Mouse (Mus musculus) embryonic facial prominence, embryonic 11.5 days (tissue): ENCODE results near the gene Sbk3. TPM values are rescaled to one million over a fixed set of nuclear protein-coding genes. Genes with fewer than 3 reads are reported as not detected.

Experiments used
- ATAC-seq: fragments of 200-750 bp; cut with Nextera tagmentation; replicated peaks from 2 replicates; pipeline ENCODE4 v1.8.0; 2017; ENCODE audit warnings: low read depth; ENCODE audit not compliant: insufficient number of reproducible peaks, low FRiP score, low TSS enrichment
- DNase-seq: peaks from one replicate; pipeline ENCODE4 v3.0.0-alpha.2; 2015; ENCODE audit warnings: low spot score
- H3K27ac ChIP-seq: fragments of 300-500 bp; sonication (generic); replicated peaks from 2 replicates; pipeline ENCODE4 v1.5.1; 2014; ENCODE audit warnings: mild to moderate bottlenecking, low read depth, low read length, control low read depth
- H3K27me3 ChIP-seq: fragments of 300-500 bp; sonication (generic); 2 replicates; pipeline ENCODE4 v1.6.1; 2014; ENCODE audit warnings: mild to moderate bottlenecking, low read length, moderate library complexity, mixed read lengths; ENCODE audit not compliant: control insufficient read depth, insufficient read depth
- H3K36me3 ChIP-seq: fragments of 300-500 bp; sonication (generic); replicated peaks from 2 replicates; pipeline ENCODE4 v1.6.1; 2014; ENCODE audit warnings: low read depth, mild to moderate bottlenecking, low read length, moderate library complexity, mixed read lengths; ENCODE audit not compliant: control insufficient read depth, insufficient read depth
- H3K4me1 ChIP-seq: fragments of 300-500 bp; sonication (generic); 2 replicates; pipeline ENCODE4 v1.6.1; 2014; ENCODE audit warnings: low read length, mixed read lengths; ENCODE audit not compliant: control insufficient read depth, insufficient read depth
- H3K4me2 ChIP-seq: fragments of 300-500 bp; sonication (generic); 2 replicates; pipeline ENCODE4 v1.6.1; 2014; ENCODE audit warnings: low read depth, mild to moderate bottlenecking, control low read depth, low read length, moderate library complexity
- H3K4me3 ChIP-seq: fragments of 300-500 bp; sonication (generic); 2 replicates; pipeline ENCODE4 v1.5.1; 2014; ENCODE audit warnings: low read depth, low read length, control low read depth
- H3K9ac ChIP-seq: fragments of 300-500 bp; sonication (generic); replicated peaks from 2 replicates; pipeline ENCODE4 v1.6.1; 2014; ENCODE audit warnings: mild to moderate bottlenecking, control low read depth, low read length
- H3K9me3 ChIP-seq: fragments of 300-500 bp; sonication (generic); replicated peaks from 2 replicates; pipeline ENCODE4 v1.6.1; 2016; ENCODE audit warnings: mild to moderate bottlenecking, low read length, inconsistent platforms, mixed read lengths; ENCODE audit not compliant: control insufficient read depth
- WGBS: fragments of 180-500 bp; shearing (Covaris S2); extraction: QIAGEN DNeasy Blood & Tissue Kit; methylation state at CpG from one replicate; pipeline ENCODE4 v1.1.7; 2014; 5-methylcytosine and 5-hydroxymethylcytosine counted together
- polyA plus RNA-seq: library from polyadenylated mRNA; unstranded; fragments of >200 nt; fragmentation: Nextera tagmentation; extraction: Ambion mirVana; gene quantifications from 2 replicates; pipeline ENCODE4 v1.2.1, GENCODE M21; 2014

Sbk3 gene
- polyA plus RNA-seq, 1 experiment from 2014 or later: 0.06 TPM

DNA sequence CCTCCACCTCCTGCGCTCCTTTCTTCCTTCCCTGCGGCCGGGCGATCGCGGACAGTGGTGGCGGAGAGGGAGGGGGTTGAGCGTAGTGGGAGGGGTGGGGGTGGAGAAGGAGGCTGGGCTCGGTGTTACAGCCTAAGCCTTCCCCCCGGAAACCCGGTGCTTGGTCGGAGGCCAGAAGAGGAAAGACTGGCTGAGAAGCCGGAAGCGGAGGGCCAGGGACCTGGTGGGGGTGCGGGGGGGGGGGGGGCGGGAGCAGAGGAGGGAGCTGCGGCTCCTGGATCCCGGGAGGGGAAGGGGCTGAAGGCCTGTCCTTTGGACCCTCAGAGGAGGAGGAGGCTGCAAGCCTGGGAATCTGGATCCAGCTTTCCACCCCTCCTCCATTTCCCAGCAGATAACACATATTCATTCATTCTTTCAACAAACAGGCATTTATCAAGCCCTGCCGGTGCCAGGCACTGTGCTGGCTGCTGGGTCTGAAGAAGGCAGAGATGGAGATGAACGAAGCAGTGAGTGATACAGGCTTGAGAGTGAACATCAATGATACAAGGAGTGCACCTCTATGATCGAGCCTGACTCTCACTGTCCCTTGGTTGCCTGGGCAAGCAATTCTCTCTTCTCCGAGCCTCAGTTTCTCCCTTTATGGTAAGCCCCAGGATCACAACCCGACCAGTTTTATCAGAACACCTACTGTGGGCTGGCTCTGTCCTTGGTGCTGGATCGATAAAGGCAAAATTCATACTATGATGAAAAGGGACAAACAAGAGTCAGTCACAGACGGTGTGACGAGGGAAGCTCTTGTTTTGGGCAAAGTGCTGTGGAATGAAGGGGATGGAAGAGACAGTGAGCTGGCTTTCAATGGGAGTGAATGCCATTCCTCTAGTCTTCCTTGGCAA lies 25.3 kb upstream of the Sbk3 start, which contains the start of gene Zfp579:
Zfp579 (minus strand) TSS at position 156 of the 893 bp plus-strand sequence.
- Histone ChIP-seq H3K4me1 (no peaks in the 10 kb centered on the region), H3K9ac (peak within 1 kb of the TSS; percentile 89), H3K27me3 (peaks cover 21% of the 10 kb centered on the region), H3K4me2 (peak within 1 kb of the TSS; percentile 62), H3K4me3 (peak within 1 kb of the TSS; percentile 77), H3K36me3 (peaks cover 4% of the 10 kb centered on the region; the same call in 1 of the 2 replicates), H3K27ac (no peak within 1 kb of the TSS), H3K9me3 (no peaks in the 10 kb centered on the region)
- ATAC-seq (peak; percentile 85), DNase-seq (peak; percentile 92)
- WGBS: 6% methylated on average over 18 of the region's 26 CpGs

- Histone ChIP-seq H3K36me3 (peaks cover 4% of the 10 kb centered on the region; the same call in 1 of the 2 replicates), H3K4me2 (peak overlapping the region; percentile 62), H3K4me3 (peak overlapping the region; percentile 77), H3K9ac (peak overlapping the region; percentile 89), H3K4me1 (no peaks in the 10 kb centered on the region), H3K27ac (no peak overlapping the region), H3K9me3 (no peaks in the 10 kb centered on the region), H3K27me3 (peaks cover 21% of the 10 kb centered on the region)
- no peak; the same call in 1 of the 2 replicates for ATAC-seq
- DNase-seq: no peak
- WGBS: 5% methylated on average over 19 of the region's 19 CpGs
Measured at GRCm38 (mm10) chr7:4995268-4996002, 24.5 kb upstream of the Sbk3 start.

- H3K4me3 ChIP-seq: peak overlapping the region; percentile 8; the same call in 1 of the 2 replicates
- H3K4me1 ChIP-seq: no peaks in the 10 kb centered on the region
- peak overlapping the region; percentile 21; the same call in 1 of the 2 replicates for H3K4me2 ChIP-seq
- H3K27ac ChIP-seq: no peak overlapping the region
- H3K9me3 ChIP-seq: no peaks in the 10 kb centered on the region
- 44% methylated on average over 56 of the region's 59 CpGs for WGBS
- ATAC-seq: no peak
- no peak for DNase-seq
- H3K36me3 ChIP-seq: peaks cover 4% of the 10 kb centered on the region; the same call in 1 of the 2 replicates
- H3K9ac ChIP-seq: peak overlapping the region; percentile 9; the same call in 1 of the 2 replicates
- peaks cover 21% of the 10 kb centered on the region for H3K27me3 ChIP-seq
Measured at GRCm38 (mm10) chr7:4993999-4994788, 23.2 kb upstream of the Sbk3 start.

DNA sequence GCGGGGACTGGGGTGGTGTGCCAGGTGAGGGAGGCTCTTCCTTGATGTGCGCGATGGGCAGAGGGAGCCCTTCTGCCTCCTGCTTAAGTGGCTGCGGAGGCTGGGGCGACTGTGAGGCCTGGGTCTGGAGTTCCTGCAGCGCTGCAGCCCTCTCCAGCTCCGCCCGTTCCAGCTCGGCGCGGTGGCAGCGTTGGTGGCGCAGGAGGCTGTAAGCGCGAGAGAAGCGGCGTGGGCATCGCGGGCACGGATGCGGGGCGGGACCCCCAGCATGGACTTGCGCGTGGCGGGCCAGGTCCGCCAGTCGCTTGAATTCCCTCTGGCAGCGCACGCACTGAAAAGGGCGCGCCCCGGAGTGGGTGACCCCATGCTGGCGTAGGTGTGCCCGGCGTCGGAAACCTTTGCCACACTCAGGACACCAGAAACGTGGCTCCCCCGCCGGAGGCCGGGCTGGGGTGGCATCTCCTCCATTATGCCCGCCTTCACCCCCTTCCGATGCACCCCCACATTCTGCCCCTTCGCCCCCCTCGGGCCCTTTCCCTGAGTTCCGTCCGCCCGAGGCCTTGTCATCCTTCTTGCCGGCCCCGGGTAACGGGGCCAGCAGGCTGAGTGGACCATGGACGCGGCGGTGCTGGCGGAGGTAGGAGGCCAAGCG lies 22.5 kb upstream of the Sbk3 start:
- no peak overlapping the region for H3K4me3 ChIP-seq
- no peak overlapping the region for H3K27ac ChIP-seq
- no peaks in the 10 kb centered on the region for H3K9me3 ChIP-seq
- WGBS: 29% methylated on average over 44 of the region's 55 CpGs
- H3K9ac ChIP-seq: peak overlapping the region; percentile 9; the same call in 1 of the 2 replicates
- DNase-seq: no peak
- ATAC-seq: no peak
- no peaks in the 10 kb centered on the region for H3K4me1 ChIP-seq
- H3K27me3 ChIP-seq: peaks cover 21% of the 10 kb centered on the region
- peak overlapping the region; percentile 21; the same call in 1 of the 2 replicates for H3K4me2 ChIP-seq
- peaks cover 4% of the 10 kb centered on the region; the same call in 1 of the 2 replicates for H3K36me3 ChIP-seq

- Histone ChIP-seq H3K27ac (no peak overlapping the region), H3K4me2 (no peak overlapping the region), H3K4me3 (no peak overlapping the region)
Measured at GRCm38 (mm10) chr7:4988250-4988649, 17.3 kb upstream of the Sbk3 start.

GRCm38 (mm10) chr7:4976832-4977231 lies 5.9 kb upstream of the Sbk3 start:
- no peak overlapping the region for H3K9ac ChIP-seq
- H3K36me3 ChIP-seq: no peaks in the 10 kb centered on the region
- H3K4me2 ChIP-seq: no peak overlapping the region
- H3K4me3 ChIP-seq: no peak overlapping the region
- WGBS: 88% methylated on average over 7 of the region's 7 CpGs
- no peak for ATAC-seq
- no peaks in the 10 kb centered on the region for H3K9me3 ChIP-seq
- DNase-seq: no peak
- no peak overlapping the region for H3K27ac ChIP-seq
- H3K27me3 ChIP-seq: no peaks in the 10 kb centered on the region
- no peaks in the 10 kb centered on the region for H3K4me1 ChIP-seq

More at GRCm38 (mm10) chr7:4988250-4988649, 17.3 kb upstream of the Sbk3 start:
- Histone ChIP-seq H3K36me3 (no peaks in the 10 kb centered on the region; the same call in 1 of the 2 replicates), H3K27me3 (peaks cover 7% of the 10 kb centered on the region), H3K9ac (no peak overlapping the region), H3K4me1 (no peaks in the 10 kb centered on the region), H3K9me3 (no peaks in the 10 kb centered on the region)
- 65% methylated on average over 2 of the region's 2 CpGs for WGBS
- no peak for ATAC-seq
- no peak for DNase-seq

GRCm38 (mm10) chr7:4975455-4975854 lies 4.5 kb upstream of the Sbk3 start:
- H3K4me3 ChIP-seq: no peak overlapping the region
- WGBS: 51% methylated on average over 4 of the region's 4 CpGs
- H3K36me3 ChIP-seq: no peaks in the 10 kb centered on the region
- no peaks in the 10 kb centered on the region for H3K9me3 ChIP-seq
- no peaks in the 10 kb centered on the region for H3K4me1 ChIP-seq
- DNase-seq (no peak), ATAC-seq (no peak)
- H3K27ac ChIP-seq: no peak overlapping the region
- no peaks in the 10 kb centered on the region for H3K27me3 ChIP-seq
- no peak overlapping the region for H3K9ac ChIP-seq
- H3K4me2 ChIP-seq: no peak overlapping the region
